Mouse (Mus musculus) layer of hippocampus, adult 9-11 months (tissue): ENCODE measurements around the gene Prlh.

ENCODE experiments used
- DNase-seq: peaks from one replicate; pipeline ENCODE4 v3.0.0; 2022

The Prlh gene

DNA sequence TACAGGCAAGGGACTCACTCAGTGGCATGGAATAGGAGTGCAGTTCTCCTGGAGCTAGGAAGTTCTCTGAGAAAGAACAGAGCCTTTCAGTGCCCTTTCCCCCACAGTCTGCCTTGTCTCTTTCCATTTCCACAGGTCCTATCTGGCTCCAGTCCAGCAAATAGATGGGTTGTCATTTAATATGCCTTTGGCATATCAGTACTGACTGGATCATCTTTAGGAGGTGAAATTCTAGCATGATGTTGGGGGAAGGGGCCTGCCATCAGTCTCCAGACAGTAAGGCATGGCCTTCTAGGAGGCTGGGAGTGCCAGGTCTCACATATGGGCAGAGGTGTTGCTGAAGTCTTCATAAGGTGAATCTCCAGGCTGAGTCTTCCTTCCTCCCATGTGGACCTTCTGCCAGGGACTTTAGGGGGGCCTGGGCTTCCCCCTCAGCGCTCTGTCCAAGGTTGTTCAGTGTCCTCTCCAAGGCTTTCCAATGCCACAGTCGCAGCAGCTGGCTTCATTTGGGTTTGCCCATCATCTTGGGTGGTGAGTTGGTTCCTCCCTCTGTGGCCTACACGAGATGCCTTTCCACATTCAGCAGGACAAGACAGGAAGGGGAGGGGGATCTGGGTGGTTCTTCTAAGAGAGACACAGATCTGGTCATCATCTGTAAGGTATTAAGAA, 49.1 kb downstream of the Prlh start:
- DNase-seq = no peak

DNA sequence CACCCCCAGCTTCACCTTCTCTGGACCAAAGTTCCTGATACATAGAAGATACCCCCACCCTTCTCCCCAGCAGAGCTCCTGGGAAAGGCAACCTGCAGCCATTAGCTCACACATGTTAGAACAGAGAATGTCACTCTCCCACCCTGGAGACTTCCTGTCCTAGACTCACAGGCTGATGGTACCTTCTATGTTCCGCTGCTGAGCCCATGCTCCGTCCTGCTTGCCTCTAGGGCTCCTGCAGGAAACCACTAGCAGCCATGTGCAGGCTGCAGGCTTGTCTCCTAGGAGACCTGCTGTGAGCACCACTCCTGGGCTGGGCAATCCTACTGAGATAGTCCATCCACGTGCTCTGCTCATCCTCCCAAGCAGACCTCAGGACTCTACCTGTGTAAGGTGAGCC, 49.7 kb downstream of the Prlh start:
- DNase-seq = no peak
